Mouse (Mus musculus): ENCODE measurements around the gene Dse. TPM values are rescaled to one million over a fixed set of nuclear protein-coding genes. Genes with fewer than 3 reads are reported as not detected.

Dse gene
- polyA plus RNA-seq, 1 experiment: 0.99 TPM

DNA sequence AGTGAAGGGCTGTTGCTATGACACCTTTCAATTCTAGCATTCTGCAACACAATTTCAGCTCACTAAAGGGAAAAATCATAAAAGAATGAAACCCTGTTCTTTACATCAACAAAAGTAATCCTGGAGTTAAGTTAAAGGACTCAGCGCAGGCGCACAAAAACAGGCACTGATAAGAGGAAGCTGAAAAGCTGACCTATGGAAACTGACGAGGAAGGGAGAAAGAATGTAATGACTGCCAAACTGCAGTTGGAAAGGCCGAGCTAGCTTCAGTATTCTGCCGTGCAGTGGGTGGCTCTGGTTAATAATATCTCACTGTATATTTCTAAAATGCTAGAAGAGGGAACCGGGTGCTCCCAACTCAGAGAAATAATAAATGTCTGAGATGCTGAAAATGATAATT is 69.5 kb downstream of the Dse start:
- Histone ChIP-seq H3K27ac (ENCODE audit: control insufficient read depth, insufficient read depth, low read depth, low read length) (no peak overlapping the region), H3K27me3 (ENCODE audit: control insufficient read depth, insufficient read depth, low read length) (no peaks in the 10 kb centered on the region), H3K4me3 (ENCODE audit: control insufficient read depth, low read depth, low read length) (no peak overlapping the region), H3K4me1 (ENCODE audit: control insufficient read depth, insufficient read depth, low read length) (no peaks in the 10 kb centered on the region; the same call in 1 of the 2 replicates), H3K36me3 (ENCODE audit: control insufficient read depth, insufficient read depth, low read length) (no peaks in the 10 kb centered on the region)
- TF ChIP-seq POLR2A (IDR thresholded peaks at IDR 0.05; ENCODE audit: control insufficient read depth, low read depth, low read length) (no peak), CTCF (IDR thresholded peaks at IDR 0.05; ENCODE audit: control insufficient read depth, insufficient read depth, insufficient replicate concordance, low read depth, low read length) (no peak)

DNA sequence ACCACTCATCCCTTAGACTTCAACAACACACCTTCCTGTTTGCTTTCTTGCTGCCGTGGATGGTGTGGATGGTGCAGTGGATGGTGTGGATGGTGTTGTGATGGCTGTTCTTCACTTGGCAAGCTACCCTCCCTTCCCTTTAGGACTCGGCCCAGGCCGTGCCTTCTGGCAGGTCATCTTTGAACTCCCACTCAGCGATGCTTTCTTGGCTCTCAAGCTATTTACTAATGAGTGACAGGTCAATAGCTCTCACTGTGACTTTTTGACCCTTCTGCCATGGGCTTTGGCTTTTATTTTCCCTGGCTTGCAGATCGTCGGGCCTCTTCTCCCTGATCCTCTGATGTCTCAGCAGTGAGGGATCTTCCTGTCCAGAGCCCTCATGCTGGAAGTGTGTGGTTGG is 71.1 kb downstream of the Dse start:
- no peak for TF ChIP-seq CTCF (IDR thresholded peaks at IDR 0.05; ENCODE audit: control insufficient read depth, insufficient read depth, insufficient replicate concordance, low read depth, low read length)
- H3K36me3 ChIP-seq (ENCODE audit: control insufficient read depth, insufficient read depth, low read length): no peaks in the 10 kb centered on the region
- H3K27me3 ChIP-seq (ENCODE audit: control insufficient read depth, insufficient read depth, low read length): no peaks in the 10 kb centered on the region
- no peak overlapping the region for H3K4me3 ChIP-seq (ENCODE audit: control insufficient read depth, low read depth, low read length)
- H3K4me1 ChIP-seq (ENCODE audit: control insufficient read depth, insufficient read depth, low read length): no peaks in the 10 kb centered on the region
- H3K27ac ChIP-seq (ENCODE audit: control insufficient read depth, insufficient read depth, low read depth, low read length): no peak overlapping the region

DNA sequence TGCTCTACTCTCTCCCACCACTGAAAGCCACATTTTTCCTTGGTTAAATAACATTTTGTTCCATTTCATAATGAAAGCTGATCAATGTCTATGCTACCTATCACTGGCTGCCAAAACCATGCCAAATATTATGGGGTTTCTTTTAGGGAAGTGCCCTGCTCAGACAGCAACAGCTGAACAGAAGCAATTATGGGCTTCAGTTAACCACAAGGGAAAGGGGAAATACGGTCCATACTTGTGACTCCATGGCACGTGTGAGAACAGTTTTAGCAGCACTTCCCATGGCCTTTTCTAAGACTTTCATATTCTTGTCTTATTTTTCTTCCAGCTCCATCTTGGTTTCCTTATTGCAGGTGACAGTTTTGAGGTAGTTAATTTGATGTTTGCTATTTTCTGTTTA is 76.2 kb downstream of the Dse start:
- no peaks in the 10 kb centered on the region for H3K36me3 ChIP-seq (ENCODE audit: control insufficient read depth, insufficient read depth, low read length)
- H3K27ac ChIP-seq (ENCODE audit: control insufficient read depth, insufficient read depth, low read depth, low read length): no peak overlapping the region
- H3K4me1 ChIP-seq (ENCODE audit: control insufficient read depth, insufficient read depth, low read length): peaks cover 3% of the 10 kb centered on the region
- no peak overlapping the region for H3K4me3 ChIP-seq (ENCODE audit: control insufficient read depth, low read depth, low read length)
- TF ChIP-seq POLR2A (IDR thresholded peaks at IDR 0.05; ENCODE audit: control insufficient read depth, low read depth, low read length) (no peak), CTCF (IDR thresholded peaks at IDR 0.05; ENCODE audit: control insufficient read depth, insufficient read depth, insufficient replicate concordance, low read depth, low read length) (no peak)
- H3K27me3 ChIP-seq (ENCODE audit: control insufficient read depth, insufficient read depth, low read length): no peaks in the 10 kb centered on the region

DNA sequence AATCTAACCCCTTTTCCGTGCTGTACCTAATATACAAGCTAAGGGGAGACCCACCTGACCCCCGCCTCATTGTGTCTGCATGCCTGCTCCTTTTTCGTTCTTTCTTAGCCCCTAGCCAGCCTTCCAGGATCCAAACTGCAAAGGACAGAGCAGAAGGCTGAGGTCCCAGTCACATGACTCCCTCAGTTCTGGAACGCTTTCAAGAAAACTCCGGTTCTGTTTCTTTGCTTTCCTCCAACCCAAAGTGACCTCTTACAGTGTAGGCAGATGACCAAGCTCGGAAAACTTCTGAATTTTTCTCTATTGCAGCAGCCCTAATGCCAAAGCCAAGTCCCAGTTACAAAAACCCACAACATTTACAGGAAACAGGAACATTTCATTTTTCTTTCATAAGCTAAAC is 79.1 kb downstream of the Dse start:
- Histone ChIP-seq H3K36me3 (ENCODE audit: control insufficient read depth, insufficient read depth, low read length) (no peaks in the 10 kb centered on the region), H3K4me1 (ENCODE audit: control insufficient read depth, insufficient read depth, low read length) (peaks cover 3% of the 10 kb centered on the region)
- TF ChIP-seq POLR2A (IDR thresholded peaks at IDR 0.05; ENCODE audit: control insufficient read depth, low read depth, low read length): no peak
- no peak for TF ChIP-seq CTCF (IDR thresholded peaks at IDR 0.05; ENCODE audit: control insufficient read depth, insufficient read depth, insufficient replicate concordance, low read depth, low read length)

DNA sequence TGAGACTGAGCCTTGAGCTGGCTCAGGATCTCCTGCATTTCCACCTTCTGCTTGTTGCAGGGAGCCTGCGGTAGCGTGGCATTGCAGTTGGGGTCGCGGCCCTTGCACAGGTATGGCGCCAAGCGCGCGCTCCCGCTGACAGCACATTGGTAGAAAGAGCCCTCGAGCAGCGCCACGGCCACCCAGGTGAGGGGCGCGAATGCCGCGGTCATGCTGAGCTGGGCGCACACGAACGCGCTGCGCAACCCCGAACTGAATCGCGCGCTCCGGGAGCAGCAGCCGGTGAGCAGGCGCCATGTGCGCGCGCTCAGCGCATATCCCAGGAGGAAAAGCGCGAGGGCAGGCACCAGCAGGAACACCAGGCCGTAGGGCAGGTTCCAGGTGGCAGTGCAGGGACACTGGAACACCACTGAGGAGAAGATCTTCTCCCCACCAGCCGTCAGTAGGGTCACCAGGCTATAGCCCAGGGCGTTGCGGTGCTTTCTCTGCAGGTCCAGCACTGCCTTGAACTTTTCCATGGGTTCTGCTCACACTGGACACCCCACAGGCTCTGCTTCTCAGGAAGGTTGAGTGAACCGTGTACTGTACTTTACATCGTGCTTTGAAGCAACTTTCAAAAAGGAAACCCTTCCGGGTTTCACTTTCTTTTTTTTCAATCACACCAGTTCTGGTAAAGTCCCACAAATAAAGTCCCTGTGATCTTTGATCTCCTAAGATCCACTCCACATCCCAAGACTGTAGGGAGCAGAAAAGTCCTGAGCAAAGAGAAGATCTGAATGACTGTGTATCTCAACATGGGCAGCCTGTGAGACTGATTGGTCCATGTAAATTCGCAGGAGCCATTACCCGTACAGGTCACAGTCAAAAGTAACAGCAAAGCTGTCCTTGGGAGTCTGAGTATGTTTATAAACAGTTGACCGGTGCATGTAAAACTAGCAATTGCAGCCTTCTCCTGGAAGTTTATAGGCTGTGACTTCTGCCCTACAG is 79.8 kb downstream of the Dse start, which contains the start of gene Calhm6:
Gene Calhm6, minus strand, starts transcription at position 593 of the 987 bp plus-strand sequence.
- no peak for TF ChIP-seq POLR2A (IDR thresholded peaks at IDR 0.05; ENCODE audit: control insufficient read depth, low read depth, low read length)
- TF ChIP-seq CTCF (IDR thresholded peaks at IDR 0.05; ENCODE audit: control insufficient read depth, insufficient read depth, insufficient replicate concordance, low read depth, low read length): no peak
- no peaks in the 10 kb centered on the region for H3K36me3 ChIP-seq (ENCODE audit: control insufficient read depth, insufficient read depth, low read length)
- peaks cover 3% of the 10 kb centered on the region for H3K4me1 ChIP-seq (ENCODE audit: control insufficient read depth, insufficient read depth, low read length)
- no peaks in the 10 kb centered on the region for H3K27me3 ChIP-seq (ENCODE audit: control insufficient read depth, insufficient read depth, low read length)
- H3K27ac ChIP-seq (ENCODE audit: control insufficient read depth, insufficient read depth, low read depth, low read length): no peak within 1 kb of the TSS
- peak within 1 kb of the TSS; percentile 48 for H3K4me3 ChIP-seq (ENCODE audit: control insufficient read depth, low read depth, low read length)

More for the DNA sequence above, 79.1 kb downstream of the Dse start:
- no peak overlapping the region for H3K4me3 ChIP-seq (ENCODE audit: control insufficient read depth, low read depth, low read length)
- H3K27me3 ChIP-seq (ENCODE audit: control insufficient read depth, insufficient read depth, low read length): no peaks in the 10 kb centered on the region
- H3K27ac ChIP-seq (ENCODE audit: control insufficient read depth, insufficient read depth, low read depth, low read length): no peak overlapping the region

DNA sequence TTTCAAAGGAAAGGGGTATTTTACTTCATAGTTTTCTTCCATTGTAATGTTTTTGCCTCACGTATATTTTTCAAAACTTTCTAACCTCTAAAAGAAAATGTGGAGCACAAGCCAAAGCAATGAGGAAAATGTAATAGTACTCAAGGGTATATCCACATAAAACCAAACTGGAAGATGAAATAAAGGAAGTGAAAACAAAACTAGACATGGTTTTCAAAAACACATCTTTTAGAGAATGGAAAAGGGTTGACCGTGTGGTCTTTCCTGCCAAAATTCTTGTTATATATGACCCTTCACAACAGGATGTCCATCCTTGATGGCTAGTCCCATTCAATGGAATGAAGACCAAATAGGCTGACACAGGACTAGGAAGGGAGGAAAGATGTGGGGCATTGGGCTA is 89.1 kb downstream of the Dse start:
- Histone ChIP-seq H3K4me1 (ENCODE audit: control insufficient read depth, insufficient read depth, low read length) (no peaks in the 10 kb centered on the region), H3K27me3 (ENCODE audit: control insufficient read depth, insufficient read depth, low read length) (no peaks in the 10 kb centered on the region)
- TF ChIP-seq POLR2A (IDR thresholded peaks at IDR 0.05; ENCODE audit: control insufficient read depth, low read depth, low read length) (no peak), CTCF (IDR thresholded peaks at IDR 0.05; ENCODE audit: control insufficient read depth, insufficient read depth, insufficient replicate concordance, low read depth, low read length) (no peak)

DNA sequence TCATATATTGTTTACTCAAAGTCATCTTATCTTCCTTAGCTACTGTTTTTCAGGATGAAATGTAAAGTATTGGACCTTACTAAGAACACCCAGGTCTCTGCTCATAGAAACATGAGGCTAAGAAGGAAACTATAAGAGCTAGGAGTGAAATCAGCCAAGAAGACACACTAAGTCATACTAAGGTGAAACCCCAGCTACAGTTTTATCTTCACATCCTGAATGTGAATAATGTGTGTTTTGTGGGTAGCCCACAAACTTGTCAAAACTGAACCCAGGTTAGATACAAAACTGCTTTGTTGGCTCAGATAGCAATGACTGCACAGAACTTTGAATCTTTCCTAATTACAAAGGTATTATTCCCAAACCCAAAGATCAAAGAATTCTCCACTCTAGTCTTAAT is 89.7 kb downstream of the Dse start:
- Histone ChIP-seq H3K27me3 (ENCODE audit: control insufficient read depth, insufficient read depth, low read length) (no peaks in the 10 kb centered on the region), H3K27ac (ENCODE audit: control insufficient read depth, insufficient read depth, low read depth, low read length) (no peak overlapping the region), H3K4me1 (ENCODE audit: control insufficient read depth, insufficient read depth, low read length) (no peaks in the 10 kb centered on the region), H3K36me3 (ENCODE audit: control insufficient read depth, insufficient read depth, low read length) (no peaks in the 10 kb centered on the region), H3K4me3 (ENCODE audit: control insufficient read depth, low read depth, low read length) (no peak overlapping the region)
- no peak for TF ChIP-seq CTCF (IDR thresholded peaks at IDR 0.05; ENCODE audit: control insufficient read depth, insufficient read depth, insufficient replicate concordance, low read depth, low read length)
- no peak for TF ChIP-seq POLR2A (IDR thresholded peaks at IDR 0.05; ENCODE audit: control insufficient read depth, low read depth, low read length)

More for the DNA sequence above, 89.1 kb downstream of the Dse start:
- no peaks in the 10 kb centered on the region for H3K36me3 ChIP-seq (ENCODE audit: control insufficient read depth, insufficient read depth, low read length)
- no peak overlapping the region for H3K27ac ChIP-seq (ENCODE audit: control insufficient read depth, insufficient read depth, low read depth, low read length)
- H3K4me3 ChIP-seq (ENCODE audit: control insufficient read depth, low read depth, low read length): no peak overlapping the region

All from testis, adult 2 months (tissue).